9 mouse cellular contexts compared by ENCODE assay signal in the genomic region with DNA sequence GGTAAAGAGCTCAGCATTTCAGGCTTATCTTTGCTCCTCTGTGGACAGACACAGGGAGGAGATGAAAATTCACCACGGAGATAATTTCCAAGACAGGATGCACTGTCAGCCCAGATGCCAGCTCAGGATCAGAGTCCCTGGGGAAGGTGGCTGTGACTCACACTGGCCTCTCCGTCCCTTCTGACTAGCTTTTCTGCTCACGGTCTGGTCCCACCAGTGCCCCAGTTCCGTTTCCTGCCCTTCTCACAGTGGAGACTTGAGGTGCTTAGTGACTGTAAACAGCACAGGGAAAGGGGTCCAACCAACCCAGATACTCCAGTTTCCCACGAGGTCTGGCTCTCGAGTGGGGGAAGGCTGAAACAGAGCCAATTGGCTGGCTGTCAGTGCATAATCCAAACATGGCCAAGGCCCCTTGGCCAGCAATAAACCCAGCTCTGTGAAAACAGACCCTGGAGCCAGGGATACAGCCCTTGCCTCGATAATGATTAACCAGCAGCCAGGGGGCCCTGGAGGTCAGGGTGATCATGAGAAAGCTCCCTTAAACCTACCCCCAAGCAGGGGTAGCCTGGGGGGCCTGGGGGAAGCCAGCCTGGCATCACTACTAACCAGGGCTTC.
DNase-seq lines count a peak whose midpoint lies in the region; ATAC-seq and TF ChIP-seq lines count a peak whose summit lies in the region.
"Had no signal": no experiment of that assay in that cellular context is flagged by ENCODE, and none has a peak within 500 bp of the region (broad histone marks: within the 10 kb centered on the region; RNA-seq: fewer than 3 reads in every experiment).

No protein-coding gene starts in this region.

- H3K4me3 ChIP-seq in intestine, embryonic 16.5 days (ENCODE audit: low read length) = peak overlapping the region; percentile 21
- H3K4me3 ChIP-seq in liver, embryonic 14.5 days (ENCODE audit: insufficient read depth in 1 of 2, low read depth in 2 of 2, low read length in 2 of 2) = peak overlapping the region; percentile 4 to 6; a peak in 1 of 4 replicates
- H3K4me3 ChIP-seq in stomach, embryonic 14.5 days (ENCODE audit: low read depth, low read length) = no peak overlapping the region

- peaks cover 36% of the 10 kb centered on the region for H3K4me1 ChIP-seq in intestine, embryonic 16.5 days (ENCODE audit: control insufficient read depth, insufficient read depth, low read length)
- peaks cover 26 to 44% of the 10 kb centered on the region in 2 experiments for H3K4me1 ChIP-seq in liver, embryonic 14.5 days (replicated peaks; ENCODE audit: control insufficient read depth in 2 of 2, insufficient read depth in 2 of 2, low read length in 1 of 2)
- H3K4me1 ChIP-seq in stomach, embryonic 14.5 days (ENCODE audit: control insufficient read depth, insufficient read depth, low read length) = peaks cover 9% of the 10 kb centered on the region

- no peak for TF ChIP-seq EP300 in liver, embryonic 14.5 days (IDR thresholded peaks at IDR 0.05; ENCODE audit: low read depth)

- H3K9ac ChIP-seq in intestine, embryonic 16.5 days (ENCODE audit: low read depth, low read length) = peak overlapping the region; percentile 53
- H3K9ac ChIP-seq in liver, embryonic 14.5 days (replicated peaks) = peak overlapping the region; percentile 58
- H3K9ac ChIP-seq in stomach, embryonic 14.5 days (replicated peaks; ENCODE audit: low read depth, low read length) = no peak overlapping the region

- H3K27ac ChIP-seq in intestine, embryonic 16.5 days (ENCODE audit: low read length) = peak overlapping the region; percentile 89
- peak overlapping the region; percentile 83 for H3K27ac ChIP-seq in liver, embryonic 14.5 days
- H3K27ac ChIP-seq in stomach, embryonic 14.5 days (ENCODE audit: low read length) = peak overlapping the region; percentile 72
- H3K27ac ChIP-seq: macrophage had no signal

- ATAC-seq in intestine, embryonic 16.5 days = peak; percentile 86
- peak; percentile 56 for ATAC-seq in liver, embryonic 14.5 days (ENCODE audit: insufficient read depth)
- ATAC-seq in stomach, embryonic 14.5 days (ENCODE audit: insufficient number of reproducible peaks, insufficient read depth, low FRiP score, low read depth) = peak; percentile 70

- 8% methylated on average over 7 of the region's 7 CpGs for WGBS in intestine, embryonic 16.5 days
- 16% methylated on average over 7 of the region's 7 CpGs for WGBS in liver, embryonic 14.5 days (ENCODE audit: insufficient replicate concordance)
- 13% methylated on average over 7 of the region's 7 CpGs for WGBS in stomach, embryonic 14.5 days

- H3K36me3 ChIP-seq in intestine, embryonic 16.5 days (ENCODE audit: control insufficient read depth, insufficient read depth, low read length) = no peaks in the 10 kb centered on the region
- no peaks in the 10 kb centered on the region for H3K36me3 ChIP-seq in liver, embryonic 14.5 days (replicated peaks; ENCODE audit: control insufficient read depth, insufficient read depth, low read depth)
- H3K36me3 ChIP-seq in stomach, embryonic 14.5 days (ENCODE audit: control insufficient read depth, insufficient read depth, low read length) = no peaks in the 10 kb centered on the region

- peak overlapping the region; percentile 47 for H3K4me2 ChIP-seq in intestine, embryonic 16.5 days (ENCODE audit: low read depth, low read length)
- peak overlapping the region; percentile 61 for H3K4me2 ChIP-seq in liver, embryonic 14.5 days (ENCODE audit: low read depth)
- H3K4me2 ChIP-seq in stomach, embryonic 14.5 days (replicated peaks; ENCODE audit: low read depth, low read length) = no peak overlapping the region

- 0 out of 2 replicates have a peak, but pooled peaks have one; percentile 27 for TF ChIP-seq CTCF in liver, embryonic 14.5 days (IDR thresholded peaks at IDR 0.05; ENCODE audit: low read depth)

- no peaks in the 10 kb centered on the region for H3K27me3 ChIP-seq in intestine, embryonic 16.5 days (replicated peaks; ENCODE audit: control insufficient read depth, insufficient read depth, low read length)
- no peaks in the 10 kb centered on the region for H3K27me3 ChIP-seq in liver, embryonic 14.5 days (ENCODE audit: control insufficient read depth, insufficient read depth, low read length)
- H3K27me3 ChIP-seq in stomach, embryonic 14.5 days (ENCODE audit: control insufficient read depth, insufficient read depth, low read length) = no peaks in the 10 kb centered on the region

- intact Hi-C loops in gastrocnemius, postnatal 14 days (cut with DNase I; ENCODE audit: low total_unique reads) = no loop called here

- peak; percentile 33 for DNase-seq in gastrocnemius, postnatal 10 days
- no peak for DNase-seq in gastrocnemius, adult 18-20 months (ENCODE audit: low spot score)
- DNase-seq in MN1 (ENCODE audit: low spot score) = peak; percentile 89
- peak in 2 of 3 experiments; percentile 13 to 46 for DNase-seq in liver, embryonic 14.5 days (ENCODE audit: low read depth in 3 of 3, low spot score in 3 of 3)
- DNase-seq in embryo, embryonic 9.5 days (ENCODE audit: extremely low spot score) = no peak
- DNase-seq in gastrocnemius, postnatal 14 days = no peak

- H3K9me3 ChIP-seq in intestine, embryonic 16.5 days (ENCODE audit: control insufficient read depth, low read length) = no peaks in the 10 kb centered on the region
- H3K9me3 ChIP-seq in liver, embryonic 14.5 days (ENCODE audit: control insufficient read depth, low read length) = no peaks in the 10 kb centered on the region
- no peaks in the 10 kb centered on the region for H3K9me3 ChIP-seq in stomach, embryonic 14.5 days (ENCODE audit: control insufficient read depth, low read depth, low read length)

Comparison
In these comparisons a context has a peak if more than half of its experiments do, and no peak if none do; other contexts are left out.
1. DNase-seq: peak in gastrocnemius, postnatal 10 days (single experiment), MN1 (single experiment) and liver, embryonic 14.5 days (2 of 3); none in gastrocnemius, adult 18-20 months (single experiment), embryo, embryonic 9.5 days (single experiment) and gastrocnemius, postnatal 14 days (single experiment).
2. Peak in every context shown above with its lines, with median percentiles within 50 percentile points of each other: ATAC-seq and H3K27ac ChIP-seq.